Mouse (Mus musculus) retina, postnatal 7 days (tissue): ENCODE measurements around the gene Kalrn.
"Not testable (repeated sequence)": the region's sequence is repeated elsewhere in the genome, so short reads cannot be mapped to it uniquely, and the experiment has no call there.

Experiments
- DNase-seq: peaks from one replicate; pipeline ENCODE4 v3.0.0-alpha.2; 2012; ENCODE audit warnings: low read depth, low spot score

Gene Kalrn

DNA sequence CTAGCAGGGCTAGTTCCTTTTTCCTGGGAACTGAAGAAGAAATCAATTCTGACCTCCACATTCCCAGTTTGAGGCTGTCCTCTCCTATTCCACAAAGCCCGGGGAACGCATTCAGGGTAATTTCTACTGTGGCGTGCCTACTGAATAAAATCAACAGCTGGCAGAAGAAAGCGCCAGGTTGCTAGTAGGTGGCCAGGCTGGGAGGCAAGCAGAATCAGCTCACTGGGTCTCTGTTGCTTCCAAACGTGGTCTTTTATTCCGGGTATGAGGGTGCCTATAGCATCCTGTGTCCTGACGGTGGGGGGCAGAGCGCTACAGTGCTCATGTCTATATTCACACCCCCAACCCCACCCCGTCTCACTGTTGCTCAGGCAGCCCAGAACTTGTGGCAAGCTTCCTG lies 460.2 kb downstream of the Kalrn start:
- no peak for DNase-seq

DNA sequence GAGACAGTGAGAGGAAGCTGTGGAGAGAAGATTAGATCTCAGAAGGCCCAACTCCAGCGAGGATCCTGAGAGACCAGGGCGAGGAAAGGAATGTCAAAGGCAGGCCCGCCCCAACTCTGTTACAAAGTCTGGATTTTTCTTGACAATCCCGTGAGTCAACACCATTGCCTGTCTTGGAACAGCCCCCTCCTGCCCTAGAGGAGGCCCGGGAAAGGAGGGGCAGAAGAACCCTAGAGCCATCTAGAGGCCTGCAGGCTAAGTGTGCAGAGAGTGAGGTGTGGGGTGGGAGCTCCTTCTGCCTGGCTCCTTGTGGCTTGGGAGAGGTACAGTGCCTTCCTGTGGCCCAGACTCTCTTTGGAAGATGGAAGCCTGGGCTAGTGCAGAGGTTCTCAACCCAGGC lies 460.8 kb downstream of the Kalrn start:
- no peak for DNase-seq

DNA sequence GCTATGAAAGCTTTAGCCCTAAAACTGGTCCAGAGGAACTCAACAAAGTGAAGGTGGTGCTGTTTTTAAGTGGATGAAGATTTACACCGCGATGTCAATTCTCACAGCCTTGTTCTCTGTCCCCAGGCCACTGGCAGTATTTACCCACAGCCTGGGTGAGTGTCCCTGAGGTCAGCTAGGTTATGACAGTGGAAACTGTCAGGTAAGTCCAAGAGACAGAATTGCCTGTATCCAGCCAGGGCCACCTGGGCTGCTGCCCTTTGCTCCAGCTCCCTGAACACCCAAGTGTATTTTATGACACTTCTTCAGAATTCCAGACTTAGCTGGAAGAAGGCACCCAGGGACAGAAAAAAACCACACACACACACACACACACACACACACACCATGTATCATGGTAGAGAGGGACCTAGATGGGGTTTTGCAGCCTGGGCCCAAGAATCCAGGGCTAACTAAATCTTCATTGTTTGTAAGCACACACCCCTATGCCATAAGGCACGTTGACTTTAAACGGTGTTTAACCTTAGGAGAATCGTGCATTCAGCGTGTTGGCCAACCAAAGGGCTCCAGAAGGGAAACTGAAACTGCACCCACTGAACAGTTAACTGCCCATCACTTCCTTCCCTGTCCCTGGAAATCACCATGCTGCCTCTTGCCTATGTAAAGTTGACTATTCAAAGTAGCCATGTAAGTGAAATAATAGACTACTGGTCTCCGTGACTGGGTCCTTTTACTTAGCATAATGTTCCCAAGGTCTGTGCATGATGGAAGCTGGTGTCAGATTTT lies 462.3 kb downstream of the Kalrn start:
- DNase-seq, result no peak

DNA sequence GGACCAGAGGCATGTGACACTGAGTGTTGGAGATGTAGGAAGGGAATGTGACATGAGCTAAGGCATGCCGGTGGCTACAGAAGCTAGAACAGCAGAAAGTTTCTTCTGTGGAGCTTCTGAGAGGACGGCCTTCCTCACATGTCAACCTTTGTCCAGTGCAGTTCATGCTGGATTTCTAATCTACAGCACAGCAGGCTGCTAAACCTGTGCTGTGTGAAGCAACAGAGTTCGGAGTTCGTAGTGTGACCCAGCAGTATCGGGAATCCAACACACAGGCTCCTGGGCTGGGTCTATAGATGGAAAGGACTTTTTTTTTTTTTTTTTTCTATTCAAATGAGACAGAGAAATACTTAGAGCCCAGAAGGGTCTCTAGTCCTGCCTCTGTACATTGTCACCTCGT lies 468.9 kb downstream of the Kalrn start:
- DNase-seq, result no peak

DNA sequence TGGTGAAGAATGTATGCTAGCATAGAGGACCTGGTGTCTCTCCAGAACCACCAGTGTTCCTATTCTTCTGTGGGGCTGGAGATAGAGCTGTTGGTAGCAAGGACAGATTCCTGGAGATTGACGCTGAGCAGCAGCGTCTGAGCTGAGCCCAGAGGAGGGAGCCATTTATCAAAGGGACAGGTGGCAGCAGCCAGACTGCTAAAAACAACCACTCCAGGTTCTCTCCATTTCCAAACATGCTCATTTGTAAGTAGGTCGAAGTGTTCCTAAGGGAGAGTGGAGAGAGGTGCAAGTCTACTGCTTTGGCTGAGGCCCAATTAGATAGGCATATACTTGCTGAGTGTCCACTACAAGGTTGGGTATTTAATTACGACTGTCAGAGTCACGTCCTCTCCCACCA lies 470.6 kb downstream of the Kalrn start:
- no peak for DNase-seq

DNA sequence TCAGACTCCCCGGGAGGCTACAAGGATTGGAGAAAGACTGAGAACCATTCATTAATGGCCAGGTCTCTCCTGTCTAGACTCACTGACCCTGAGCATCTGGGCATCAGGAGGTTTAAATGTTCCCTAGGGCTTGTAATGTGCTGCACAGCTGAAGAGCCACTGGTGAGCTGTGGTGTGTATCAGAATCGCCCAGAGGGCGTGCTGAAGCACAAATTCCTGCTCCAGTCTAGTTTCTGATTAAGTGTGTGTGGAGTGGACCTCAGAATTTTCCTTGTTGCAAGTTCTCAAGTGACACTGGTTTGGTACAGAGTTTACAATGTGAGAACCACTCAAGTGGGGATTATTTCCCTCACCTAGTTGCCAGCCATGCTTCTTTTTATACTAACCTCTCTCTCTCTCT lies 473.5 kb downstream of the Kalrn start:
- DNase-seq, result no peak

DNA sequence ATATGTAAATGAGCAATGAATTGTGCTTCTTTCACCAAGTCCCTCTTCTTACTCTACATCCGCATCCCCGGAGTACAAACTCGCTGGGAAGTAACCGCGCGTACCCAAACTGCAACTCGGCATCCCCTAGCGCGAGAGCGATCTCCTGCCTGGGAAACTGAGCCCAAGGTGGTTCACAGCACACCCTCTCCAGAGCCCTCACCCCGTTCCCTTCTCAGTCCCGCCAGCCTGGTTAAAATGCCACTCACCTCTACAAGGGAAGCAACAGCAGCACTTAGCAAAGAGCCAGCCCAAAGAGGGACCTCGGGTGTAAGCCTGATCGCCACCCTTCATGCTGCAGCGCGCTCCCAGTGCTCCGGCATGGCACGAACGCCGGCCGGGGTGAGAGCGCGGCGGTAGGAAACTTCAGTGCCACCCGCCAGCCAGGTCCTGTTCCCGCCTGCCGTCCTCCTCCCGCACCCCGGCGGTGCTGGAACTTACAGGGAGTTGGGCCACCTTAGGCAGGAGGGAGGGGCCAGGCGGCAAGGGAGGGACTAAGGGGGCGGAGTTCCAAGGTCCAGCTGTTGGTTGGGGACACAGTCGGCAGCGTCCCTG lies 477.7 kb downstream of the Kalrn start:
- no peak for DNase-seq

DNA sequence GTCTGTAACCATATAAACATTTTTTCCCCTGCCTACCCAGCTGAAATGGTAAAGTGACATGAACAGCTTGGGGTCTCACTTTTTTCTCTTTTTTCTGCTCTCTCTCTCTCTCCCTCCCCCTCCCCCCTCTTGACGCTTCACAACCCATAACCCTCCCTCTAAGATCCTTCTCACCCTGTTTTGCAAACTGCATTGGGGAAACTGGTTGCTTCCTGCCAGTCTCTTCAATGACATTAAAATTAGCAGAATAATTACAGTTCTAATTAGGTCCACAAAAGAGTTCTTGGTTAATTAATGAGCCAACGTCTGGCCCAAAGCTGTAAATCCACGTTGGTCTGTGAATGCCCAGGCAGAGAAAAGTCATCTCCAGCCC lies 478.3 kb downstream of the Kalrn start:
- DNase-seq, result no peak

DNA sequence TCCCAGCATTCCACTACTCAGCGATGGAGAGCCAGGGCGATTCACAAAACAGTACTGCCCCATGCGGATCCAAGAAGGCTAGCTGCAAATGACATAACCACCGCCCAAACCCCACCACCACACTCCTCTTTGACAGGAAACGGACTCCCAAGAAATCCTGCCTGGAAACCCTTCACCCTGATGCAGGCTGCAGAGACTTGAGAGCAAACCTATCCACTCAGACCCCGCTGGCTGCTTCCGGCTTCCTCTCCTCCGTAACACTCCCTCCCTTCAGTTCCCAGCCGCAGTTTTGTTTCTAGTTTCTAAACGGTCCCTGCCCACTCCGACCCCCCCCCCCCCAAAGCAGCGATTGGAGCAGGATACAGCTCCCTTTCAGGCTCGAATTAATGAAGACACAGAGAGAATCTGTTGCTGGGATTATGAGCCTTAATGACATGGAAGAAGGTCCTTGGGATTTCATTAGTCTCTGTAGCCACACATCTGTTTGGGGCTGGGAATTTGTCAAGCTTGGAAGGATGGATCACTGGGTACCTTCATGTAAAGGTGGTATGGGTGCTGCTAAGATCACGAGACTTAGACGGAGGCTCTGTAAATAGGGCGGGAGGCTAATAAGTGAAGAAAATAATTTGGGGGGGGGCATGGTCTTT lies 478.8 kb downstream of the Kalrn start:
- no peak for DNase-seq

DNA sequence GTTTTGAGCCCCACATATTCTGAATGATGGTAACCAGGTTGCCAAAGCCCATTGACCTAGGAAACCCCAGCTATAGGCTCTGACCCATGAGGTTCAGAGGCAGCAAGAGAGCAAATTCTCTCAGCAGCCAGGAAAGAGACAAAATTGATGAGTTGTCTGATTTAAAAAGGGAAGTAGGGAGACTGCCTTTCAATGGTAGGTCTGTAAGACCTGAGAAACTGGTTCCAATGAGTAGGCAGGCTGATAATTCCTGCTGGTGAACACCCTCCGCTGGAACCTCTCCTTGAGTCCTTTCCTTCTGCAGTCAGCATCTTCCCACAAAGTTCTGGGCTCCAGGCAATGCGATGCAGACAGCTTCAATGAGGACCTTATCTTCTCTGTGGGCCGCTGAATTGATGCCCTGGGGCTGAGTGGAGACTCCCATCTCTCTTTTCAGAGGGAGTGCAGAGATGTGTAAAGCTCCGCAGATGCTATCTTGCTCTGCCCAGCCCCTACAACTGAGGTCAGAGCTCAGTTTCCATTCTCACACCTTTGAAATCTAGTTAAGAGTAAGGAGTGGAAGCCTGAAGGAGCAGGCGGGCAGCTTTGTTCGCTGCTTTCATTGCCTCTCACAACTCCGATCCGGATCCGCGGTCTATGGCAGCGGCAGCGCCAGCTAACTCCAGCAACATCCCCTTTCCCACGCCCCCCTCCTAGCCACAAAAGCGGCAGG lies 479.4 kb downstream of the Kalrn start:
- no peak for DNase-seq

DNA sequence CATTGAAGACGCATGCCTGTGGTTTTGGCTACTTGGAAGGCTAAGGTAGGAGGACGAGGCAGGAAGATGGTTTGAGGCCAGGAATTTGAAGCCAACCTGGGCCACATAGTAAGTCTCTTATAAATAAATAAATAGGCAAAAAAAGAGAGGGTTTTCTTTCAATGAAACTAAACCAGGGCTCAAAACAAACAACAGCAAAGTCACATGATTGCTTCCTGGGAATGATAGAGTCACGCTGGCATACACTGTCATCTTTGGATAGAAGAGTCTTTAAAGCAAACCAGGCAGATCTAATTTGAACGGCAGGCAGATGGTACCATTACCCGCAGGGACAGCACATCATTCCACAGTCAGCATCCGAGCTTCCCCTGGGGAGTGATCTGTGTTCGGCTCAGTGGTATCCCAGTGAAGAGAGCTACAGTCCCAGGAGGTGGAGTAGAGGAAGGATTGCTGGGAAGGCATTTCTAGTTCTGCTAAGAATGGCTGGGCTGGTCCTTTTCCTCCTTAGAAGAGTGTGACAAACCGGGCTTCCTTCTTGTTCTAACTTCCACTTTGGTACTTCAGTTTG lies 483.7 kb downstream of the Kalrn start:
- DNase-seq, result no peak

DNA sequence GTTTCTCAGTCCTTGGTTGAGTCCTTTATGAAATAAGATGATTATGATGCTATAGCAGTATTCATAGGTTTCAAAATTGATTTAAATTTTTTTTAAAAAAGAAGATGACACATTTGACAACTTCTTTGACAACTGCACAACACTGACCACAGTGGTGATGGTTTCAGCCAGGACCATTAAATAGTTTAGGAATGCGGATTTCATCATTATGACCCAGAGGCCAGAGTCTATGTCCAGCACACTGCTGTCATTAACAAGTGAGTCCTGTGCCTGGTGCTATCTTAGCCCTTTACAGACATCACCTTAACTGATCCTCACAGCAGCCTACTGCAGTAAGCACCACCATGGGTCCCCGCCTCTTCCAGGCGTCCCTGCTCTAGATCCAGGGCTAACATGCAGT lies 484.3 kb downstream of the Kalrn start:
- no peak for DNase-seq

DNA sequence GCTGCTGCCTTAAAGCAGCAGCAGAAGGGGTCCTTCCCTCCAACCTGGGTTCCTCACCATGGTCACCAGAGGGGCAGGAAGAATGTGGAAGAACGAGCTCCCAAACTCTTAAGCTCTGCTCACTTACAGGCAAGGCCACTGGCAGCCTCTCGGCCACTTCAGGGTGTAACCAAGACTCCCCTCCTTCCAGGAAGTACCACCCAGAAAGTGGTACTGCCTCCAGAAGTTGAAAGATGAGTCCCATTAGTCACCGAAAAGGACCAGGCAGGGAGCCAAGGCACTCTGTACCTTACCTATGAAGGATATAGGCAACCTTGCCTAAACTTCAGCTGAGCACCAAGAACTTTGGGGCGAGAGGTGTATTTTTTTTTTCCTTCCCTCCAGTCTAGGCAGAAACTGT lies 485.0 kb downstream of the Kalrn start:
- no peak for DNase-seq

DNA sequence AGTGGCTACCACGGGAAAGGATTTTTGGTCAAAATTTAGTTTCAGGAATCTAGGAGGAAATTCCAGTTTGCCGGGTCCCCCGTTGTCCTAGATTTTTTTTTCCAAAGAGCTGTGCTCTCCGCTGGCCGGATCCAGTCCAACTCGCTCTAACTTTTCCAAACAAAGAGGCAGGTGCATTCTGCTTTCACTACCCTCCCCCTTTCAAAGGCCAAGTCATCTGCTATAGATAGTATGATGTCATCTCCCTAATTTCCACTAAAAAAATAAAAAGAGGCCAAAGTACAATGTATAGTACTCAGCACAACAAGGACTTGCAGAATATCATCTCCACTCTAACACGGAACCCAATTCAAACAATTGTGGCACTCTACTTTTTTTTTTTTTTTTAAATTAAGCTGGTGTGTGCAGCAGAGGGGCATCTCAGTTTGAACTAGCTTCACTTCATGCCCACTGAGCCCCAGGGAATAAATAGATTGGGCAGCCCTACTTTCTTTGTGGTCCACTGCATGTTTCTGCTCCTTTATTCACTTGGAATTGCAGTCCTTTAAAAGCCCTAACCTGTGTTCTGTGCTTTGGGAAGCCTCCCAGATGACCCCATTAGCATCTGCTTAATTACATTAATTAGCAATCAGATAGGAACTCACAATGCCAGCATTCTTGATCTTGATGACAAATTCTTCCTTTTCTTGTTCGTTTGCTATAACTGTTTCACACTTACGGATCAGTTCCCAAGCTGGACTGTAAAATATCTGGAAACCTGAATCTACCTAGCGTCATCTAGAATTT lies 489.0 kb downstream of the Kalrn start:
- no peak for DNase-seq

DNA sequence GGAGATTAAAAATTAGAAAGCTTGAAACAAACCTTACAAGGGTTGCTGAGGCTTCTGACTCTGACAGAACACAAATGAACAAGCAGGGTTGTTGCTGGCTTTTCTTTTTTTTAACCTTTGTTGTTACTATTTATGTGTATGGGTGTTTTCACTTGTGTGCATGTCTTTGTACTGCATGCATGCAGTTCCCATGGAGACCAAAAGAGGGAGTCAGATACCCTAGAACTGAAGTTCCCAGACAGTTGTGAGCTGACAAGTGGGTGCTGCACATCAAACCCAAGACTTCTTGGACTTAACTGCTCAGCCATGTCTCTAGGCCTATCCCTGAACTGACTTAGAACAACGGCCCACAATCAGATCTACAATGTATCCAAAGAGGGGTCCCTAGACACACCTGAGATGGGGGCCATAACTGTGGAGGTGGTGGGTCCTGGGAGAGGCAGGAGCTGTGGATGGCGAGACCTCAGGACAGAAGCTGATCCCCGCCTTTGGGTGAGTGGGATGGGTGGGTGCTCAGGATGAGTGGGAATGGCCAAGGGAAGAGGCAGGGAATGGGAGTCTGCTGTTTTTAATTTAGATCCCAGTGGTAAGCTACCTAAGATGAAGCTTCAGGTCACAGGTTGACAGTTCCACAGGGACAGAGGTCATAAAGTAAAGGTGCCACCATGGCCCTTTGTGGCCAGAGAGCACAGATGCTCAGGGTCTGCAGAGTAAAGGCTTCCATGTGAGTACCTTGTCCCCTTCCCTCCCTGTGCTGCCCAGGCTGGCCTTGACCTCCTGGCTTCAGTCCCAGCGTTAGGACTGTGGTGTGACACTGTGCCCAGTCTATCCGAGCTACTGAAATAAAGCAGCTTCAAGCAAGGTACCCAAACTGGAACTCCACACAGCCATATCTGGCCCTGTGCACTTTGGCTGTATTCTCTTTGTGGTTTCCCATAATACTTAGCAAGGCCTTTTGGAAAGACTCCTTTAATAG lies 490.6 kb downstream of the Kalrn start:
- DNase-seq, result no peak

DNA sequence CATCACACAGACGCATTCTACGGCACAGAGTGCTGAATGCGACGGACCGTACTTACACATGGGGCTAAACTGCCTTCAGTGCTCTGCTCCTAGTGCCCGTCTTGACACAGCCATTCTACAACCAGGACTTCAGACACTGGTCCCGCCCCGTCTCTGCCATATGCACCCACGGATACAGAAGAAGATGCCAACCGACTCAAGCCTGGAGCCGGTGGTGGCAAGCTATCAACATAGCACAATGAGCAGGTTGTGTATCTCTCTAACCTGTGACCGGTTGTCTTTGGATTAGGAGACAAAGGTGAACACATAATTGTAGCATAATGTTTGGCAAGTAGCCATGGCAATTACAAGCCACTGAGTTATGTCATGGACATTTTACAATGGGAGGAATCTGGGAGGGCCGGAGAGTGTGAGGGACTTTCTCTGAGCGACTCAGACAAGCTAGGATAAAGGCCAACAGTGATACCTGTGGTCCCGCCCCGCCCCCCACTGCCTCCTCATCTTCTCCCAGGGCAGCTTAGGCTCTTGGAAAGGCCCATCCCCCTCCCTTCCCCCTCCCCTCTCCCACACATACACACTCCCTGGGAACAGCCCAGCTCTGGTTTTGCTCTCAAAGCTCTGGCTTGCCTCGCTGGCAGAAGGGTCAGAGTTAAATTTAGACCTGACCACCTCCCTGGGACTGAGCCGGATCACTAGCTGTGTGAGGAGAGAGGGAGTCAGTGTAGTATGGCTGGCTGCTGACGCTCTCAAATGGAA lies 491.5 kb downstream of the Kalrn start:
- DNase-seq, result no peak

DNA sequence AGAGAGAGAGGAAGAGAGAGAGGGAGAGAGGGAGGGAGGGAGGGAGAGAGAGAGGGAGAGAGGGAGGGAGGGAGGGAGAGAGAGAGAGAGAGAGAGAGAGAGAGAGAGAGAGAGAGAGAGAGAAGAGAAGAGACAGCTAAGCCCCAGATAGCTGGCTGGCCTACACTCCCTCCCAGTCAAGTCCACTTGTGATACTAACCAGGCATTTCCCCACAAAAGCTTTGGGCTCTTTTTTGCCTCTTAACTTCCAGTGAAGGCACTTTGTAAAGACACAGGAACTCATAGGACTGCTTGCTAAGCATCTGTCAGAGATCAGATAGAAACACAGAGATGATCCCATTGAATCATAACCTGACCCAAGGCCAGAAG lies 492.0 kb downstream of the Kalrn start:
- not testable (repeated sequence) for DNase-seq

DNA sequence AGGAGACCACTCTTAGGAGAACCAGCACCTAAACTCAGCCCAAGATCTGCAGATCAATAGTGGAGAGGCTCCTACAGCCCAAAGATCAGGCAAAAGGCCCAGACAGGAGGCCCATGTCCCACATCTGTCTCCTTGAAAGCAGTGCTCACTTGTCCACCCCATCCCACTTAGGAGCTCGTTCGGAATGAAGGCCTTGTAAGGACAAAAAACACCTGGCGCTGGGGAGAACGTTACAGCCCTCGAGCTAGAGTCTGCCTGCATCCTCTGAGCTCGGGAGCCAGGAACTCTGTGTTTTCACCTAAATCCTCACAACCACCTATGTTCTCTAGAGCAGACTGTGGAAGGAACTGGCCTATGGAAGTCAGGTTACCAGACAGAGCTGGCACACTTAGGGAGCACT lies 492.5 kb downstream of the Kalrn start:
- DNase-seq, result no peak

DNA sequence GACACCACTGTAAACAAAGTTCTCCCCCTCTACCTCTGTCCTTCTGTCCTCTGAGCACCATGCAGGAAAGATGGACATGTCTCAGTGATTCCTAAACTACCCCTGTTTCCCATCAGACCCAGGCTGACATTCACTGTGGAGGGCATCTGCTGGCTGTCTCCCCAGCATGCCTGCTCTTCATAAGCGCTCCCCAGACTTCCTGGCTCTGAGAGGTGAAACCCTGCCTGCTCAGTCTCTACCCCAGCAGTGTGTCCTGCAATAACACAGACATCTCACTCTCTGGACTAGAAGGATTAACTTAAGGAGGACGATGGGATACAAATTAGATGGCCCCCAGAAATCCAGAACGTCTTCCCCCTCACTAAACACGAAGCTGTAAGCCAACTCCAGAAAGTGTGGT lies 493.8 kb downstream of the Kalrn start:
- no peak for DNase-seq

DNA sequence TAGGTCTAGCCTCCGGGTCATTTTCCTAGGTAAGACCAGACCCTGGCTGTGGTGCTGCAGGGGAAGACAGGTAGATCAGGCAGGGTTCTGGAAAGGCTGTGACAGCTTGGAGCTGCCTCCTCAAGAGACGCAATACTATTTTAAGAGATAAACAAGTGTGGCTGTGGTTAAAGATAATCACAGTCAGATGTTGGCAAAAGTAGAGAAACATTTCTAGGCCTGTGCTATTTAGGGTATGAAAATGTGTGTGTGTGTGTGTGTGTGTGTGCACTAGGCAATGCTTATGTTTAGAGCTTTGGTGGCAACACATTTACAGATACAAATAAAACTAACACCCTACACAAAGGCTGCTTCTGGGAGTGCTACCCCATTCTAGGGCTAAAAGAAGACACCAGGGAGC lies 494.6 kb downstream of the Kalrn start:
- no peak for DNase-seq
